Mouse (Mus musculus) urinary bladder, postnatal 14 days (tissue): ENCODE measurements at regions not wholly inside any gene's neighbourhood (a gene's known extent, or its start where the extent isn't known, plus 50 kb on each side); places are given as distances from the start of the nearest gene placed in this dataset.

ENCODE experiments used
- DNase-seq: peaks from one replicate; pipeline ENCODE4 v3.0.0; 2021; ENCODE audit warnings: low spot score

GRCm38 (mm10) chr13:38753722-38754121 is 94.9 kb upstream of the Eef1e1 start:
- DNase-seq: no peak

- DNase-seq: no peak
Observed at GRCm38 (mm10) chr13:38751876-38752275, 93.0 kb upstream of the Eef1e1 start.

DNA sequence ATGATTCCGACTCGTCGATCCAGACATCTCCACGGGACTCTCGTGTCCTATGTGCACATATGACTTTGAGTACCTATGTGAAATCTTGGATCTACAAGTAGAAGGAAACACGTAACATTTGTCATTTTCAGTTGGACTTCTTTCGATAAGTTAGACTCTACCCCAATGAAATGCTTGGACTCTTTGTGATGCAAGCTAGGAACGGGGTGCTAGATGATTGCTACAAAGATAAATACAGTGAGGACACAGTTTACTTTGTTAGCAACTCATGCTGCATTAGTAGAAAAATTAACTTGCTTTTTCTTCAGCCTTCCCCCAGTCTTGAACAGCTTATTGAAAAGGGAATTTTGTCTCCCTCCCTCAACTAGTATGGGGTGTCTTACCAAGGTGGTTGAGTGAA is 81.2 kb upstream of the Eef1e1 start:
- no peak for DNase-seq

GRCm38 (mm10) chr13:38736361-38737035 is 77.6 kb upstream of the Eef1e1 start:
- DNase-seq: no peak

GRCm38 (mm10) chr13:38735294-38735693 is 76.4 kb upstream of the Eef1e1 start:
- no peak for DNase-seq

- DNase-seq: no peak
Observed at GRCm38 (mm10) chr13:38733246-38733645, 74.4 kb upstream of the Eef1e1 start.

DNA sequence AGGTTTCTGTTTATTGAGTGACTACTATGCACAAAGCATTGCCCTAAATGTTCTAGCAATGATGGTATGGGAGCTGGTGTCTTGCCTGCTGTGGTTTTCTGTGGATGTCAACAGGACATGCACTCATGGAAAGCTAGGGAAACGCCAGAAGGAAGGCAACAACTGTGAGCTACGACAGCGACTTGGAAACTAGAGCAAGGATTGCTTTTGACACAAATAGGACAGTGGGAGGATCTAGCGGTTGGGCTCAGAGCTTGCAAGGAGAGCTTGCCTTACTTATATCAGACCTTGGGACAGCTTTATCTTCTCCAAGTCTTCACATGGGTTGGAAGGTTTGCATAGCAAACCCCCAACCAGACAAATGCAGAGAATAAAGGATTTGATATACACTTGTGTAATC is 66.6 kb upstream of the Eef1e1 start:
- DNase-seq: no peak

- DNase-seq: no peak
Observed at GRCm38 (mm10) chr13:38721166-38721565, 62.3 kb upstream of the Eef1e1 start.

DNA sequence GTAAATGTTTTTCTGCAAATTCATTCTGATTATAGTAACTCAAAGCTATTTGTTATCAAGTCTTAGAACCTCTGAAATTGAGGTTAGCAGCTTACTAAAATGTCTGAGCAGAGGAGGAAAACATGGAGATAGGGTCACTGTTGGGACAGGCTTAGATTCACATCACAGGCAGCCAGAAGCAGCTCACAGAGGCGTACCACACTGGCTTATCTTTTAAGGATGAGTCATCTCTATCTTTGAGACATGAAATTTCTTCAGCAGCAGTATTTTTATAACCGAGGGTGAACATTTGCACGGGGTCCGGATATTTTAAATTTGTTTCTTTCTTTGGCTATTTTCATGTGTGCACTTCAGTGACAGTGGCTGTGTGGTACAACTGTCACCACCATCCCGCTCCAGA is 56.0 kb upstream of the Eef1e1 start:
- no peak for DNase-seq
